Mouse (Mus musculus): Measurements from ENCODE around the gene Gtf2a2. TPM values are rescaled to one million over a fixed set of nuclear protein-coding genes. Genes with fewer than 3 reads are reported as not detected.

Gtf2a2 gene
- 149 and 154 TPM in 2 replicates for polyA plus RNA-seq (2015; fragmentation: Nextera tagmentation; extraction: Ambion mirVana)

DNA sequence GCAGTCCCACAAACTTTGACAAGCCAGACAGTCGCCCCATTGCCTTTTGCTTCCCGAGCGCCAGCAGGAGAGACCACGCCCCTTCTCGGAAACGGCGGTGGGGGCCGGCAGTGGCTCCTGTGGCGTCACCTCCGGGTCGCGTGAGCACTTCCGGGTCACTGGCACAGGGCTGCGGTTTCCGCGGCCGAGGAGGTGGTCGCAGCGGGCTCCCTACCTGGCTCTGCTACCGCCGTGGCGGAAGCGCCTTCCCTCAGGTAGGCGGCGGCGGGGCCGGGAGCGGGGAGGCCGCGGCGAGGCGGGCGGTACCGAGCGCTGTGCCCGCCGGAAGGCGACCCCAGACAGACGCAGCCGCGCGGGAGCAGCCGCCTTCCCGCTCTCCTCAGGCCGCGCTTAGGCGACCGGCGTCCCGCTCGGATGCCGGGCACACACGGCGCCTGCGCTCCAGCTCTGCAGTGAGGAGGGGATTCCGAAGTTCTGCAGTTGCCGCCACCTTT is at the start of gene Gtf2a2:
Gene Gtf2a2 (plus strand): TSS at position 143 of the 494 bp plus-strand sequence.
- peak within 1 kb of the TSS; percentile 99 for H3K4me3 ChIP-seq (ENCODE audit: low read depth, low read length)
- no peaks in the 10 kb centered on the region for H3K27me3 ChIP-seq (ENCODE audit: insufficient read depth, low read length)
- peak within 1 kb of the TSS; percentile 99 for H3K27ac ChIP-seq (ENCODE audit: low read depth)
- WGBS (ENCODE audit: insufficient replicate concordance), result under 1% methylated on average over 47 of the region's 57 CpGs
- peaks cover 32% of the 10 kb centered on the region for H3K4me1 ChIP-seq (ENCODE audit: insufficient read depth)
- H3K36me3 ChIP-seq (replicated peaks; ENCODE audit: insufficient read depth, low read length), result peaks cover 23% of the 10 kb centered on the region
- TF ChIP-seq EP300 (IDR thresholded peaks at IDR 0.05; ENCODE audit: low read depth), result 0 out of 2 replicates have a peak, but pooled peaks have one; percentile 50
- TF ChIP-seq CTCF (IDR thresholded peaks at IDR 0.05; ENCODE audit: low read depth), result no peak
- ATAC-seq (peak; percentile 83), DNase-seq (peak; percentile 97)
- H3K9me3 ChIP-seq (ENCODE audit: low read length), result no peaks in the 10 kb centered on the region
- H3K4me2 ChIP-seq (ENCODE audit: low read depth, low read length), result peak within 1 kb of the TSS; percentile 81
- peak within 1 kb of the TSS; percentile 98 for H3K9ac ChIP-seq (replicated peaks)

DNA sequence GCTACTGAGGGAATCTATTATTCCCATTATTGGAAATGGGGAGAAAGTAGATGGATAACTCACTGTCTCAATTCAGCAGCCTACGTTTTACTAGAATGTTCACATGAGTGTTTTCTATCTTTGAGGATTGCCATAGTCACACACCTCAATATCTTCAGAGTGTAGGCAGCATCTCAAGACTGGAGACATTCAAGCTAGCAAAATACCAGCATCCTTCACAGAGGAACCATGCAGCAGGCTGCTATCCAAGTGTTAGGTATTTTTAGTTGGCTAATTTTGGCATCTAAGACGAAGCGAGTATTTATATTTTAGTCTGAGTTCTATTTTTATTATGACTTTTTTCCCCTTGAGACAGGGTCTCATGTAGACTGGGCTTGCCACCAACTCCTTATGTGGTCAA is 48.0 kb upstream of the Gtf2a2 start:
- WGBS (ENCODE audit: insufficient replicate concordance), result 73% methylated on average over 3 of the region's 3 CpGs
- no peaks in the 10 kb centered on the region for H3K9me3 ChIP-seq (ENCODE audit: low read length)

GRCm38 (mm10) chr9:69985526-69985925 is 26.8 kb upstream of the Gtf2a2 start:
- TF ChIP-seq CTCF (IDR thresholded peaks at IDR 0.05; ENCODE audit: low read depth), result no peak
- no peak for TF ChIP-seq EP300 (IDR thresholded peaks at IDR 0.05; ENCODE audit: low read depth)

More for the DNA sequence above, 48.0 kb upstream of the Gtf2a2 start:
- ATAC-seq, result no peak
- Histone ChIP-seq H3K9ac (replicated peaks) (no peak overlapping the region), H3K27ac (ENCODE audit: low read depth) (no peak overlapping the region), H3K4me2 (ENCODE audit: low read depth, low read length) (no peak overlapping the region), H3K27me3 (ENCODE audit: insufficient read depth, low read length) (no peaks in the 10 kb centered on the region), H3K4me1 (ENCODE audit: insufficient read depth) (no peaks in the 10 kb centered on the region), H3K36me3 (replicated peaks; ENCODE audit: insufficient read depth, low read length) (no peaks in the 10 kb centered on the region), H3K4me3 (ENCODE audit: low read depth, low read length) (no peak overlapping the region)
- DNase-seq, result no peak
- TF ChIP-seq CTCF (IDR thresholded peaks at IDR 0.05; ENCODE audit: low read depth) (no peak), EP300 (IDR thresholded peaks at IDR 0.05; ENCODE audit: low read depth) (no peak)

GRCm38 (mm10) chr9:69986063-69986462 is 26.3 kb upstream of the Gtf2a2 start:
- TF ChIP-seq CTCF (IDR thresholded peaks at IDR 0.05; ENCODE audit: low read depth), result no peak
- no peak for TF ChIP-seq EP300 (IDR thresholded peaks at IDR 0.05; ENCODE audit: low read depth)
- 76% methylated on average over 10 of the region's 10 CpGs for WGBS (ENCODE audit: insufficient replicate concordance)
- H3K4me1 ChIP-seq (ENCODE audit: insufficient read depth), result peaks cover 15% of the 10 kb centered on the region
- ATAC-seq (no peak), DNase-seq (no peak)
- no peaks in the 10 kb centered on the region for H3K36me3 ChIP-seq (replicated peaks; ENCODE audit: insufficient read depth, low read length)
- H3K4me3 ChIP-seq (ENCODE audit: low read depth, low read length), result no peak overlapping the region
- no peak overlapping the region for H3K4me2 ChIP-seq (ENCODE audit: low read depth, low read length)
- no peak overlapping the region for H3K27ac ChIP-seq (ENCODE audit: low read depth)
- H3K27me3 ChIP-seq (ENCODE audit: insufficient read depth, low read length), result no peaks in the 10 kb centered on the region
- H3K9me3 ChIP-seq (ENCODE audit: low read length), result no peaks in the 10 kb centered on the region
- no peak overlapping the region for H3K9ac ChIP-seq (replicated peaks)

More at GRCm38 (mm10) chr9:69985526-69985925, 26.8 kb upstream of the Gtf2a2 start:
- no peak overlapping the region for H3K4me3 ChIP-seq (ENCODE audit: low read depth, low read length)
- H3K4me2 ChIP-seq (ENCODE audit: low read depth, low read length), result no peak overlapping the region
- H3K9ac ChIP-seq (replicated peaks), result no peak overlapping the region
- no peak for DNase-seq
- H3K27me3 ChIP-seq (ENCODE audit: insufficient read depth, low read length), result no peaks in the 10 kb centered on the region
- H3K36me3 ChIP-seq (replicated peaks; ENCODE audit: insufficient read depth, low read length), result no peaks in the 10 kb centered on the region
- no peaks in the 10 kb centered on the region for H3K9me3 ChIP-seq (ENCODE audit: low read length)
- H3K27ac ChIP-seq (ENCODE audit: low read depth), result no peak overlapping the region
- WGBS (ENCODE audit: insufficient replicate concordance), result 78% methylated on average over 1 of the region's 1 CpGs
- no peak for ATAC-seq
- H3K4me1 ChIP-seq (ENCODE audit: insufficient read depth), result peaks cover 9% of the 10 kb centered on the region

DNA sequence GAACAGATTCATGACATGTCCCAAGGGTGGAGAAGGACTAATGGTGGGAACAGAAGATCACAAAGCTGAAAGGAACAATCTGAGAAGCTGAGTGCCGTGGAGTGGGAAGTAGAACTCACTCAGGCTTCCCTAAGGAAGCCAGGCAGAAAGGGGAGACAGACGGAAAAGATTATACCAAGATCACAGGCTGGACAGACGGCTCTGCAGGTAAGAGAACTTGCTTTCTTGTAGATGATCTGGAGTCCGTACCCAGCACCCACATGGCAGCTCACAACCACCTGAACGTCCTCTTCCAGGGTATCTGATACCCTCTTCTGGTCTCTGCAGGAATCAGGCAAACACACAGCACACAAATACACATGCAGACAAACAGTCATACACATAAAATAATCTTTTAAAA is 25.8 kb upstream of the Gtf2a2 start:
- ATAC-seq (no peak), DNase-seq (no peak)
- no peaks in the 10 kb centered on the region for H3K36me3 ChIP-seq (replicated peaks; ENCODE audit: insufficient read depth, low read length)
- H3K4me1 ChIP-seq (ENCODE audit: insufficient read depth), result peaks cover 20% of the 10 kb centered on the region
- no peaks in the 10 kb centered on the region for H3K27me3 ChIP-seq (ENCODE audit: insufficient read depth, low read length)
- H3K4me2 ChIP-seq (ENCODE audit: low read depth, low read length), result no peak overlapping the region
- no peak overlapping the region for H3K4me3 ChIP-seq (ENCODE audit: low read depth, low read length)
- H3K9ac ChIP-seq (replicated peaks), result no peak overlapping the region
- 70% methylated on average over 5 of the region's 5 CpGs for WGBS (ENCODE audit: insufficient replicate concordance)
- TF ChIP-seq EP300 (IDR thresholded peaks at IDR 0.05; ENCODE audit: low read depth) (no peak), CTCF (IDR thresholded peaks at IDR 0.05; ENCODE audit: low read depth) (no peak)
- H3K9me3 ChIP-seq (ENCODE audit: low read length), result no peaks in the 10 kb centered on the region
- H3K27ac ChIP-seq (ENCODE audit: low read depth), result no peak overlapping the region

- no peak overlapping the region for H3K4me3 ChIP-seq (ENCODE audit: low read depth, low read length)
- ATAC-seq (no peak), DNase-seq (peak; percentile 58)
- no peak overlapping the region for H3K9ac ChIP-seq (replicated peaks)
- no peaks in the 10 kb centered on the region for H3K27me3 ChIP-seq (ENCODE audit: insufficient read depth, low read length)
- H3K36me3 ChIP-seq (replicated peaks; ENCODE audit: insufficient read depth, low read length), result no peaks in the 10 kb centered on the region
- H3K4me2 ChIP-seq (ENCODE audit: low read depth, low read length), result no peak overlapping the region
- H3K4me1 ChIP-seq (ENCODE audit: insufficient read depth), result peaks cover 29% of the 10 kb centered on the region
- H3K27ac ChIP-seq (ENCODE audit: low read depth), result no peak overlapping the region
- no peaks in the 10 kb centered on the region for H3K9me3 ChIP-seq (ENCODE audit: low read length)
- peak; percentile 77 for TF ChIP-seq CTCF (IDR thresholded peaks at IDR 0.05; ENCODE audit: low read depth)
- no peak for TF ChIP-seq EP300 (IDR thresholded peaks at IDR 0.05; ENCODE audit: low read depth)
- under 1% methylated on average over 3 of the region's 3 CpGs for WGBS (ENCODE audit: insufficient replicate concordance)
Measured at GRCm38 (mm10) chr9:69987579-69987978, 24.8 kb upstream of the Gtf2a2 start.
